Comparison of ENCODE assay signal across 9 mouse cellular contexts in genomic region chr8:122665667-122666316, GRCm38 (mm10). TPM values are rescaled to one million over a fixed set of nuclear protein-coding genes. Genes with fewer than 3 reads are reported as not detected.
DNase-seq lines count a peak whose midpoint lies in the region; ATAC-seq lines count a peak whose summit lies in the region.
"Had no signal": no experiment of that assay in that cellular context is flagged by ENCODE, and none has a peak within 500 bp of the region (broad histone marks: within the 10 kb centered on the region; RNA-seq: fewer than 3 reads in every experiment).

No protein-coding gene starts in this region.

- no peak overlapping the region for H3K4me3 ChIP-seq in heart, embryonic 12.5 days

- peaks cover 17% of the 10 kb centered on the region for H3K27me3 ChIP-seq in heart, embryonic 12.5 days (replicated peaks)

- no peak for ATAC-seq in heart, embryonic 12.5 days (ENCODE audit: insufficient number of reproducible peaks, low FRiP score)
- ATAC-seq in megakaryocyte progenitor cell, adult 5-6 weeks (replicated peaks; ENCODE audit: poor library complexity), result 0 out of 2 replicates have a peak, but pooled peaks have one; percentile 5

- no peak overlapping the region for H3K9ac ChIP-seq in heart, embryonic 12.5 days

- H3K4me2 ChIP-seq in heart, embryonic 12.5 days, result peak overlapping the region; percentile 15

- peak; percentile 76 for DNase-seq in right cerebral cortex, postnatal 4 days
- no peak for DNase-seq in right cerebral cortex, postnatal 36 days (ENCODE audit: low spot score in 2 of 2)
- peak; percentile 75 for DNase-seq in cerebellum, adult 9-11 months
- DNase-seq in kidney, postnatal 14 days, result peak; percentile 88
- DNase-seq in spleen, postnatal 36 days (ENCODE audit: low spot score in 2 of 2), result no peak

- H3K4me1 ChIP-seq in heart, embryonic 12.5 days (replicated peaks), result peaks cover 85% of the 10 kb centered on the region

- no peaks in the 10 kb centered on the region for H3K9me3 ChIP-seq in heart, embryonic 12.5 days (replicated peaks)

- peak overlapping the region; percentile 66 for H3K27ac ChIP-seq in heart, embryonic 12.5 days (ENCODE audit: poor library complexity, severe bottlenecking)

- H3K36me3 ChIP-seq in heart, embryonic 12.5 days, result no peaks in the 10 kb centered on the region

- WGBS in heart, embryonic 12.5 days, result 62% methylated on average over 13 of the region's 14 CpGs

RNA-seq across cellular contexts. Expression of gene Cbfa2t3, which starts 33.1 kb away (rescaled TPM):
- 6.2 TPM in 2 replicates for polyA plus RNA-seq in heart, embryonic 12.5 days (2016; fragmentation: Nextera tagmentation; extraction: Ambion mirVana)
- total RNA-seq in megakaryocyte progenitor cell, adult 5-6 weeks (2015), result 19.6 and 20.7 TPM in 2 replicates
- total RNA-seq in megakaryocyte progenitor cell, adult 5-6 weeks (2017), result 11.8 and 12.3 TPM in 2 replicates

RNA-seq across cellular contexts. Expression of gene Pabpn1l, which starts 43.3 kb away (rescaled TPM):
- polyA plus RNA-seq in heart, embryonic 12.5 days (2016; fragmentation: Nextera tagmentation; extraction: Ambion mirVana), result not detected in 2 replicates
- total RNA-seq in megakaryocyte progenitor cell, adult 5-6 weeks (2015), result 0.12 TPM in 1 of 2 replicates, not detected in the other
- not detected in 2 replicates for total RNA-seq in megakaryocyte progenitor cell, adult 5-6 weeks (2017)
- total RNA-seq: neutrophil, adult 5-6 weeks had no signal
- polyA plus RNA-seq: cortical plate, adult 2 months had no signal

RNA-seq across cellular contexts. Expression of gene Trappc2l, which starts 54.4 kb away (rescaled TPM):
- 45.1 and 45.8 TPM in 2 replicates for polyA plus RNA-seq in heart, embryonic 12.5 days (2016; fragmentation: Nextera tagmentation; extraction: Ambion mirVana)
- total RNA-seq in megakaryocyte progenitor cell, adult 5-6 weeks (2015), result 41.5 and 52.4 TPM in 2 replicates
- total RNA-seq in megakaryocyte progenitor cell, adult 5-6 weeks (2017), result 18.0 and 27.9 TPM in 2 replicates

RNA-seq across cellular contexts. Expression of gene Galns, which starts 54.5 kb away (rescaled TPM):
- 12.7 and 13.5 TPM in 2 replicates for polyA plus RNA-seq in heart, embryonic 12.5 days (2016; fragmentation: Nextera tagmentation; extraction: Ambion mirVana)
- 30.3 and 31.8 TPM in 2 replicates for total RNA-seq in megakaryocyte progenitor cell, adult 5-6 weeks (2015)
- 32.2 and 33.1 TPM in 2 replicates for total RNA-seq in megakaryocyte progenitor cell, adult 5-6 weeks (2017)

Comparison
In these comparisons a context has a peak if more than half of its experiments do, and no peak if none do; other contexts are left out.
1. DNase-seq: peak in right cerebral cortex, postnatal 4 days (single experiment), cerebellum, adult 9-11 months (single experiment) and kidney, postnatal 14 days (single experiment); none in right cerebral cortex, postnatal 36 days (0 of 2) and spleen, postnatal 36 days (0 of 2).